Mouse (Mus musculus): ENCODE data around the gene Myl9. TPM values are rescaled to one million over a fixed set of nuclear protein-coding genes. Genes with fewer than 3 reads are reported as not detected.

The Myl9 gene
- total and polyA plus RNA-seq, 3 experiments = 1.2 to 1.3 TPM; not detected in 1

GRCm38 (mm10) chr2:156804589-156804988, 29.4 kb downstream of the Myl9 start:
- TF ChIP-seq EP300 (IDR thresholded peaks at IDR 0.05; ENCODE audit: low read depth in 1 of 2, low read length in 2 of 2) (no peak), MYC (IDR thresholded peaks at IDR 0.05; ENCODE audit: low read depth, low read length) (no peak), MYB (IDR thresholded peaks at IDR 0.05; ENCODE audit: low read depth, low read length) (no peak), MAZ (IDR thresholded peaks at IDR 0.05; ENCODE audit: low read depth, low read length) (no peak), ZMIZ1 (IDR thresholded peaks at IDR 0.05; ENCODE audit: low read depth, low read length) (peak; percentile 51; the same call in 1 of the 2 replicates), TBP (IDR thresholded peaks at IDR 0.05; ENCODE audit: low read depth, low read length) (peak; percentile 93), CHD2 (IDR thresholded peaks at IDR 0.05; ENCODE audit: low read length) (peak; percentile 69), NELFE (IDR thresholded peaks at IDR 0.05; ENCODE audit: low read depth, low read length) (peak; percentile 63), GABPA (IDR thresholded peaks at IDR 0.05; ENCODE audit: low read depth, low read length) (no peak), MAX (IDR thresholded peaks at IDR 0.05; ENCODE audit: low read length) (no peak), ELF1 (IDR thresholded peaks at IDR 0.05; ENCODE audit: low read depth, low read length) (peak; percentile 40; the same call in 1 of the 2 replicates), ETS1 (IDR thresholded peaks at IDR 0.05; ENCODE audit: low read depth, low read length) (0 out of 2 replicates have a peak, but pooled peaks have one; percentile 5), POLR2A (IDR thresholded peaks at IDR 0.05; ENCODE audit: control insufficient read depth in 1 of 2, insufficient read depth in 1 of 2, low read depth in 1 of 2, low read length in 2 of 2, poor library complexity in 1 of 2) (peak; percentile 35 to 87; a peak in 3 of 4 replicates)
- peak overlapping the region; percentile 29 to 60 for H3K4me3 ChIP-seq (ENCODE audit: control insufficient read depth in 1 of 2, insufficient read depth in 1 of 2, low read depth in 2 of 2, low read length in 2 of 2)
- peaks cover 11 to 23% of the 10 kb centered on the region in 2 experiments for H3K4me1 ChIP-seq (ENCODE audit: control insufficient read depth in 1 of 2, insufficient read depth in 2 of 2, low read length in 2 of 2)
- peaks cover 0 to 16% of the 10 kb centered on the region in 2 experiments; a peak in 2 of 4 replicates for H3K36me3 ChIP-seq (ENCODE audit: control insufficient read depth in 1 of 2, insufficient read depth in 2 of 2, low read length in 2 of 2)
- no peaks in the 10 kb centered on the region for H3K27me3 ChIP-seq (ENCODE audit: control insufficient read depth in 1 of 2, insufficient read depth in 2 of 2, low read length in 2 of 2)
- H3K27ac ChIP-seq (ENCODE audit: control insufficient read depth, low read depth, low read length) = peak overlapping the region; percentile 88
- H3K79me2 ChIP-seq (ENCODE audit: control insufficient read depth, insufficient read depth, low read length, poor library complexity) = no peaks in the 10 kb centered on the region
- DNase-seq (ENCODE audit: low read depth, low spot score) = peak; percentile 97
- H3K9ac ChIP-seq (ENCODE audit: control insufficient read depth, low read depth, low read length, poor library complexity, severe bottlenecking) = peak overlapping the region; percentile 75
- no peaks in the 10 kb centered on the region for H3K9me3 ChIP-seq (replicated peaks; ENCODE audit: insufficient read depth, low read length)

- Histone ChIP-seq H3K27me3 (ENCODE audit: control insufficient read depth in 1 of 2, insufficient read depth in 2 of 2, low read length in 2 of 2) (no peaks in the 10 kb centered on the region), H3K9me3 (replicated peaks; ENCODE audit: insufficient read depth, low read length) (no peaks in the 10 kb centered on the region), H3K36me3 (ENCODE audit: control insufficient read depth in 1 of 2, insufficient read depth in 2 of 2, low read length in 2 of 2) (peaks cover 0 to 16% of the 10 kb centered on the region in 2 experiments; a peak in 2 of 4 replicates), H3K4me1 (ENCODE audit: control insufficient read depth in 1 of 2, insufficient read depth in 2 of 2, low read length in 2 of 2) (peaks cover 11 to 23% of the 10 kb centered on the region in 2 experiments), H3K9ac (ENCODE audit: control insufficient read depth, low read depth, low read length, poor library complexity, severe bottlenecking) (no peak overlapping the region), H3K4me3 (ENCODE audit: control insufficient read depth in 1 of 2, insufficient read depth in 1 of 2, low read depth in 2 of 2, low read length in 2 of 2) (no peak overlapping the region), H3K79me2 (ENCODE audit: control insufficient read depth, insufficient read depth, low read length, poor library complexity) (no peaks in the 10 kb centered on the region), H3K27ac (ENCODE audit: control insufficient read depth, low read depth, low read length) (no peak overlapping the region)
- no peak for TF ChIP-seq ZKSCAN1 (IDR thresholded peaks at IDR 0.05; ENCODE audit: low read depth, low read length)
- TF ChIP-seq TBP (IDR thresholded peaks at IDR 0.05; ENCODE audit: low read depth, low read length) = no peak
- TF ChIP-seq MAZ (IDR thresholded peaks at IDR 0.05; ENCODE audit: low read depth, low read length) = no peak
- DNase-seq (ENCODE audit: low read depth, low spot score) = no peak
Observed at GRCm38 (mm10) chr2:156806886-156807285, 31.7 kb downstream of the Myl9 start.

GRCm38 (mm10) chr2:156809579-156809978, 34.4 kb downstream of the Myl9 start:
- peak; percentile 67 for DNase-seq (ENCODE audit: low read depth, low spot score)
- H3K4me1 ChIP-seq (ENCODE audit: control insufficient read depth in 1 of 2, insufficient read depth in 2 of 2, low read length in 2 of 2) = peaks cover 4 to 6% of the 10 kb centered on the region in 2 experiments
- 0 out of 2 replicates have a peak overlapping the region, but pooled peaks have one; percentile 13 for H3K9ac ChIP-seq (ENCODE audit: control insufficient read depth, low read depth, low read length, poor library complexity, severe bottlenecking)
- TF ChIP-seq MYC (IDR thresholded peaks at IDR 0.05; ENCODE audit: low read depth, low read length) (no peak), KAT2A (conservative IDR thresholded peaks at IDR 0.05; ENCODE audit: low read depth, low read length) (no peak), ELF1 (IDR thresholded peaks at IDR 0.05; ENCODE audit: low read depth, low read length) (no peak), JUND (IDR thresholded peaks at IDR 0.05; ENCODE audit: low read depth, low read length) (no peak), GATA1 (IDR thresholded peaks at IDR 0.05; ENCODE audit: low read depth, low read length) (no peak), POLR2AphosphoS2 (IDR thresholded peaks at IDR 0.05; ENCODE audit: low read length) (no peak), CTCF (IDR thresholded peaks at IDR 0.05 in 2 of 3, conservative IDR thresholded peaks at IDR 0.05 in 1 of 3; ENCODE audit: control insufficient read depth in 1 of 3, insufficient read depth in 1 of 3, low read depth in 2 of 3, low read length in 3 of 3, poor library complexity in 1 of 3, severe bottlenecking in 1 of 3) (peak; percentile 54 to 94 (median 76)), TCF12 (IDR thresholded peaks at IDR 0.05; ENCODE audit: low read depth, low read length) (no peak), USF2 (IDR thresholded peaks at IDR 0.05; ENCODE audit: borderline replicate concordance in 1 of 2, insufficient read depth in 1 of 2, low read depth in 1 of 2, low read length in 2 of 2) (no peak), MEF2A (IDR thresholded peaks at IDR 0.05; ENCODE audit: extremely low read depth, insufficient replicate concordance, low read depth, low read length, poor library complexity, severe bottlenecking) (no peak), POLR2AphosphoS5 (IDR thresholded peaks at IDR 0.05; ENCODE audit: borderline replicate concordance, low read depth, low read length) (no peak), SMC3 (IDR thresholded peaks at IDR 0.05; ENCODE audit: low read depth, low read length) (peak; percentile 65), TBP (IDR thresholded peaks at IDR 0.05; ENCODE audit: low read depth, low read length) (no peak), ZC3H11A (IDR thresholded peaks at IDR 0.05; ENCODE audit: low read depth, low read length) (peak; percentile 52)

More at GRCm38 (mm10) chr2:156809579-156809978, 34.4 kb downstream of the Myl9 start:
- peaks cover 0 to 4% of the 10 kb centered on the region in 2 experiments; a peak in 1 of 4 replicates for H3K27me3 ChIP-seq (ENCODE audit: control insufficient read depth in 1 of 2, insufficient read depth in 2 of 2, low read length in 2 of 2)
- H3K36me3 ChIP-seq (ENCODE audit: control insufficient read depth in 1 of 2, insufficient read depth in 2 of 2, low read length in 2 of 2) = peaks cover 0 to 5% of the 10 kb centered on the region in 2 experiments; a peak in 2 of 4 replicates
- H3K27ac ChIP-seq (ENCODE audit: control insufficient read depth, low read depth, low read length) = no peak overlapping the region
- H3K4me3 ChIP-seq (ENCODE audit: control insufficient read depth in 1 of 2, insufficient read depth in 1 of 2, low read depth in 2 of 2, low read length in 2 of 2) = no peak overlapping the region
- H3K79me2 ChIP-seq (ENCODE audit: control insufficient read depth, insufficient read depth, low read length, poor library complexity) = no peaks in the 10 kb centered on the region
- H3K9me3 ChIP-seq (replicated peaks; ENCODE audit: insufficient read depth, low read length) = no peaks in the 10 kb centered on the region
